Mouse (Mus musculus): ENCODE data around the gene Mxra7. TPM values are rescaled to one million over a fixed set of nuclear protein-coding genes. Genes with fewer than 3 reads are reported as not detected.

Gene Mxra7
- polyA plus RNA-seq, 1 experiment = 0.05 TPM

DNA sequence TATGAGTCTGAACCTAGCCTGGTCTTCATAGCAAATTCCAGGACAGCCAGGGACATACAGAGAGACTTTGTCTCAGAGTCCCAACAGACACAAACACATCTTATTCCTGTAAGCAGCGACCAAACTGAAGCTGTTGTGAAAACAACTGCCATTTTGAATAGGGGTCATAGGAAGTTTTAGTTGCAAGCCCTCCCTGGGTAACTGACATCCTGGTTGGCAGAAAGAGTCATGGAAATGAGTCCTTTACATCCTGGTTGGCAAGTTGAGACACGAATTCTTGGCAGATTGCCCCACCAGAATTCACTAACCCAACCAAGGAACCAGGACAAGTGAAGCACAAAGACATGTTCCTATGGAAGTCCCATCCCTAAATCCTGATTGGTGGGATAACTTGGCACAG, 54.6 kb downstream of the Mxra7 start:
- H3K36me3 ChIP-seq (ENCODE audit: control insufficient read depth) = no peaks in the 10 kb centered on the region
- TF ChIP-seq TAL1 (IDR thresholded peaks at IDR 0.05; ENCODE audit: low read length) (no peak), GATA1 (IDR thresholded peaks at IDR 0.05; ENCODE audit: low read length) (no peak)
- no peaks in the 10 kb centered on the region for H3K4me1 ChIP-seq (ENCODE audit: control insufficient read depth)
- H3K4me3 ChIP-seq (replicated peaks) = no peak overlapping the region
- H3K9me3 ChIP-seq (ENCODE audit: control insufficient read depth, low read length) = peaks cover 3% of the 10 kb centered on the region; the same call in 1 of the 2 replicates
- peaks cover 2% of the 10 kb centered on the region; the same call in 1 of the 2 replicates for H3K27me3 ChIP-seq (ENCODE audit: control insufficient read depth)

DNA sequence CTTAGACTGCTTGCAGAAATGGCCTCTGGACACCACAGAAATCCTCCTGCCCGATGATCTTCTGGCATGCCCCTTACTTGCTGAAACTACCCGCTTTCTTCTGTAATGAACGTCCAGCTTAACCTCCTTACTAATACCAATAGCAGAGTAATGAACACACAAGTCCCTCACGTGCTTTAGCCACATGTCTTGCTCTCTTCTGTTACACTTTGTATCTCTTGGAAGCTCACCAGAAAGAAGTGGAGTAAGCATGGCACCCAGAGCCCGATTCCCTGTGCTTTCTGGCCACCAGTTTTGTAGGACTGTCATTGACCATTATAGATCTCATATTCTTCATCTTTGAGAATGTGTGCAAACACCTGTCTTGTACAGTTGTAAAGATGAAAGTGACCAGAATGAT, 58.0 kb downstream of the Mxra7 start:
- H3K9me3 ChIP-seq (ENCODE audit: control insufficient read depth, low read length) = no peaks in the 10 kb centered on the region
- H3K4me3 ChIP-seq (replicated peaks) = no peak overlapping the region
- no peaks in the 10 kb centered on the region for H3K4me1 ChIP-seq (ENCODE audit: control insufficient read depth)
- TF ChIP-seq GATA1 (IDR thresholded peaks at IDR 0.05; ENCODE audit: low read length) (no peak), TAL1 (IDR thresholded peaks at IDR 0.05; ENCODE audit: low read length) (no peak)
- H3K27me3 ChIP-seq (ENCODE audit: control insufficient read depth) = no peaks in the 10 kb centered on the region
- H3K36me3 ChIP-seq (ENCODE audit: control insufficient read depth) = no peaks in the 10 kb centered on the region

- Histone ChIP-seq H3K27me3 (ENCODE audit: control insufficient read depth) (no peaks in the 10 kb centered on the region), H3K4me3 (replicated peaks) (no peak overlapping the region), H3K4me1 (ENCODE audit: control insufficient read depth) (no peaks in the 10 kb centered on the region), H3K36me3 (ENCODE audit: control insufficient read depth) (no peaks in the 10 kb centered on the region), H3K9me3 (ENCODE audit: control insufficient read depth, low read length) (no peaks in the 10 kb centered on the region)
- TF ChIP-seq GATA1 (IDR thresholded peaks at IDR 0.05; ENCODE audit: low read length) = no peak
- TF ChIP-seq TAL1 (IDR thresholded peaks at IDR 0.05; ENCODE audit: low read length) = no peak
Measured at GRCm38 (mm10) chr11:116764946-116765345, 62.9 kb downstream of the Mxra7 start.

- H3K4me1 ChIP-seq (ENCODE audit: control insufficient read depth) = no peaks in the 10 kb centered on the region
- no peaks in the 10 kb centered on the region for H3K27me3 ChIP-seq (ENCODE audit: control insufficient read depth)
- H3K36me3 ChIP-seq (ENCODE audit: control insufficient read depth) = no peaks in the 10 kb centered on the region
- H3K9me3 ChIP-seq (ENCODE audit: control insufficient read depth, low read length) = no peaks in the 10 kb centered on the region
- no peak for TF ChIP-seq TAL1 (IDR thresholded peaks at IDR 0.05; ENCODE audit: low read length)
- TF ChIP-seq GATA1 (IDR thresholded peaks at IDR 0.05; ENCODE audit: low read length) = no peak
- no peak overlapping the region for H3K4me3 ChIP-seq (replicated peaks)
Measured at GRCm38 (mm10) chr11:116764346-116764745, 63.5 kb downstream of the Mxra7 start.

- Histone ChIP-seq H3K36me3 (ENCODE audit: control insufficient read depth) (no peaks in the 10 kb centered on the region), H3K4me3 (replicated peaks) (no peak overlapping the region), H3K9me3 (ENCODE audit: control insufficient read depth, low read length) (no peaks in the 10 kb centered on the region), H3K27me3 (ENCODE audit: control insufficient read depth) (no peaks in the 10 kb centered on the region), H3K4me1 (ENCODE audit: control insufficient read depth) (no peaks in the 10 kb centered on the region)
- no peak for TF ChIP-seq GATA1 (IDR thresholded peaks at IDR 0.05; ENCODE audit: low read length)
- TF ChIP-seq TAL1 (IDR thresholded peaks at IDR 0.05; ENCODE audit: low read length) = no peak
Measured at GRCm38 (mm10) chr11:116755191-116755590, 72.7 kb downstream of the Mxra7 start.

- Histone ChIP-seq H3K27me3 (ENCODE audit: control insufficient read depth) (no peaks in the 10 kb centered on the region), H3K4me1 (ENCODE audit: control insufficient read depth) (no peaks in the 10 kb centered on the region), H3K4me3 (replicated peaks) (no peak overlapping the region), H3K9me3 (ENCODE audit: control insufficient read depth, low read length) (no peaks in the 10 kb centered on the region), H3K36me3 (ENCODE audit: control insufficient read depth) (no peaks in the 10 kb centered on the region)
- TF ChIP-seq GATA1 (IDR thresholded peaks at IDR 0.05; ENCODE audit: low read length) (no peak), TAL1 (IDR thresholded peaks at IDR 0.05; ENCODE audit: low read length) (no peak)
Measured at GRCm38 (mm10) chr11:116753674-116754470, 74.0 kb downstream of the Mxra7 start.

Other genes starting within 250 kb of the Mxra7 start
- gene Ube2o, start 246.6 kb downstream of the Mxra7 start, polyA plus RNA-seq (2012) = 71.6 and 80.5 TPM in 2 replicates
- gene Aanat, start 241.6 kb downstream of the Mxra7 start, polyA plus RNA-seq (2012) = not detected in 2 replicates
- gene Rhbdf2, start 201.0 kb downstream of the Mxra7 start, polyA plus RNA-seq (2012) = 1.6 and 1.8 TPM in 2 replicates
- not detected in 2 replicates for gene Prcd, start 174.5 kb downstream of the Mxra7 start, polyA plus RNA-seq (2012)
- gene Cygb, start 173.7 kb downstream of the Mxra7 start, polyA plus RNA-seq (2012) = 0.02 TPM in 1 of 2 replicates, not detected in the other
- gene St6galnac1, start 52.5 kb downstream of the Mxra7 start, polyA plus RNA-seq (2012) = not detected in 2 replicates
- 3.4 and 3.5 TPM in 2 replicates for gene Mettl23, start 15.2 kb upstream of the Mxra7 start, polyA plus RNA-seq (2012)
- 3.6 and 5.9 TPM in 2 replicates for gene Jmjd6, start 15.4 kb upstream of the Mxra7 start, polyA plus RNA-seq (2012)
- 0.91 and 1.2 TPM in 2 replicates for gene Mfsd11, start 24.4 kb upstream of the Mxra7 start, polyA plus RNA-seq (2012)
- 109 and 111 TPM in 2 replicates for gene Srsf2, start 25.0 kb upstream of the Mxra7 start, polyA plus RNA-seq (2012)
- gene Mgat5b, start 90.8 kb upstream of the Mxra7 start, polyA plus RNA-seq (2012) = 0.02 TPM in 1 of 2 replicates, not detected in the other